Mouse (Mus musculus) small intestine, adult 2 months (tissue): ENCODE data around the gene Ntsr1.

ENCODE experiments used
- CTCF ChIP-seq: fragments of 200-500 bp; IDR thresholded peaks from 2 replicates; pipeline ENCODE4 v1.5.1; 2012; ENCODE audit warnings: low read depth, mild to moderate bottlenecking, control low read depth, inconsistent platforms, low read length, moderate library complexity, mixed read lengths; ENCODE audit not compliant: insufficient replicate concordance, insufficient read length; ENCODE audit errors: extremely low read depth
- POLR2A ChIP-seq: fragments of 200-500 bp; IDR thresholded peaks from 2 replicates; pipeline ENCODE4 v1.6.1; 2012; ENCODE audit warnings: low read depth, mild to moderate bottlenecking, control low read depth, inconsistent platforms, low read length, moderate library complexity

DNA sequence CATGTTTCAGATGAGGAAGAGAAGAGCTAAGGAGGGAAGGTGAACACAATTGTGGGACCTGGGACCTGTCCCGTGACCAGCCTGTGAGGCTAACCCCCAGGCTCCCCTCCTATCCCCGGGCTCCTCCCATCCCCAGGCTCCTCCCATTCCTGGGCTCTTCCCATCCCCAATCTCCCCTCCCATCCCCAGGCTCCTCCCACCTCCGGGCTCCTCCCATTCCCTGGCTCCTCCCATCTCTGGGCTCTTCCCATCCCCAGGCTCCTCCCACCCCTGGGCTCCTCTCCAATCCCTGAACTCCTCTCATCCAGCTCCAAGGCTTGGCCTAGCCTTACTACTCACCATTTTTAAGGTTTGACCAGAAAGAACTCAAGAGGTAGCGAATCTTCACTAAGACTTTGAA lies 23.0 kb downstream of the Ntsr1 start:
- TF ChIP-seq CTCF (no peak), POLR2A (no peak)
